Mouse (Mus musculus) lung, postnatal 4 days (tissue): ENCODE measurements around the gene Lhx3.

Source experiments
- DNase-seq, 2 experiments: peaks; one replicate each; pipeline ENCODE4 v3.0.0; 2021

The Lhx3 gene

GRCm38 (mm10) chr2:26201926-26202848 is 5.9 kb downstream of the Lhx3 start:
- DNase-seq: no peak

GRCm38 (mm10) chr2:26198488-26198887 is 9.6 kb downstream of the Lhx3 start:
- DNase-seq: peak; percentile 61 to 77

GRCm38 (mm10) chr2:26194552-26195339 is 13.3 kb downstream of the Lhx3 start:
- DNase-seq: no peak

- DNase-seq: peak; percentile 63 to 68
Observed at GRCm38 (mm10) chr2:26188517-26188916, 19.6 kb downstream of the Lhx3 start.

GRCm38 (mm10) chr2:26184352-26184751 is 23.7 kb downstream of the Lhx3 start:
- DNase-seq: no peak

GRCm38 (mm10) chr2:26182646-26183045 is 25.4 kb downstream of the Lhx3 start:
- peak; percentile 34 to 61 for DNase-seq

GRCm38 (mm10) chr2:26177189-26177588 is 30.9 kb downstream of the Lhx3 start:
- no peak for DNase-seq

- DNase-seq: no peak
Observed at GRCm38 (mm10) chr2:26176731-26177130, 31.4 kb downstream of the Lhx3 start.

- no peak for DNase-seq
Observed at GRCm38 (mm10) chr2:26175191-26175590, 32.9 kb downstream of the Lhx3 start.

GRCm38 (mm10) chr2:26172166-26172565 is 35.9 kb downstream of the Lhx3 start:
- no peak for DNase-seq

GRCm38 (mm10) chr2:26170376-26170775 is 37.7 kb downstream of the Lhx3 start:
- DNase-seq: no peak

GRCm38 (mm10) chr2:26168843-26169579 is 39.1 kb downstream of the Lhx3 start:
- DNase-seq: no peak

GRCm38 (mm10) chr2:26166890-26167289 is 41.2 kb downstream of the Lhx3 start:
- no peak for DNase-seq

GRCm38 (mm10) chr2:26158064-26158463 is 50.0 kb downstream of the Lhx3 start:
- DNase-seq: no peak

- no peak for DNase-seq
Observed at GRCm38 (mm10) chr2:26156191-26156977, 51.7 kb downstream of the Lhx3 start.

- DNase-seq: no peak
Observed at GRCm38 (mm10) chr2:26155737-26156136, 52.4 kb downstream of the Lhx3 start.

GRCm38 (mm10) chr2:26154586-26154985 is 53.5 kb downstream of the Lhx3 start:
- DNase-seq: no peak

GRCm38 (mm10) chr2:26153909-26154340 is 54.2 kb downstream of the Lhx3 start:
- peak in 1 of 2 experiments; percentile 44 for DNase-seq

GRCm38 (mm10) chr2:26153295-26153694 is 54.8 kb downstream of the Lhx3 start:
- DNase-seq: peak; percentile 60 to 66
